Mouse (Mus musculus) brain, embryonic 18.5 days (tissue): ENCODE data around the gene Cacng3.

ENCODE experiments used
- DNase-seq: peaks from one replicate; pipeline ENCODE4 v3.0.0-alpha.2; 2012; ENCODE audit warnings: low read depth, low spot score

Cacng3 gene

DNA sequence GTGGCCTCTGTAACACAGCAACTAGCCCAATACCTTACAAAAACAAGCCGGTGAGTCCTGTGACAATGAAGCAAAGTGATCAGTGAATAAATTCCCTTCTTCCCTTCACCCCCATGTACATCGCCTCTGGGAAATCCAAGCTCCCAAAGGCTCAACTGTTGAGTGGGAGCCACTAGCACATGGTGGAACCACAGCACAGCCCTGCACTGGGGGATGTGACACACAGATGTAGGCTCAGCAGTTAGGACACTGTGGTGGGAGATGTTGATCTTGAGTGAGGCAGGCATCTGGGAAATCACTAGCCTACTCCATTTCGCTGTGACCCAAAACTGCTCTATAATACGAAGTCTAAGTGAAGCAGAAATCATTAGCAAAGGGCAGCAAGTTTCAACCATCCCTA is 48.2 kb downstream of the Cacng3 start:
- DNase-seq = no peak

DNA sequence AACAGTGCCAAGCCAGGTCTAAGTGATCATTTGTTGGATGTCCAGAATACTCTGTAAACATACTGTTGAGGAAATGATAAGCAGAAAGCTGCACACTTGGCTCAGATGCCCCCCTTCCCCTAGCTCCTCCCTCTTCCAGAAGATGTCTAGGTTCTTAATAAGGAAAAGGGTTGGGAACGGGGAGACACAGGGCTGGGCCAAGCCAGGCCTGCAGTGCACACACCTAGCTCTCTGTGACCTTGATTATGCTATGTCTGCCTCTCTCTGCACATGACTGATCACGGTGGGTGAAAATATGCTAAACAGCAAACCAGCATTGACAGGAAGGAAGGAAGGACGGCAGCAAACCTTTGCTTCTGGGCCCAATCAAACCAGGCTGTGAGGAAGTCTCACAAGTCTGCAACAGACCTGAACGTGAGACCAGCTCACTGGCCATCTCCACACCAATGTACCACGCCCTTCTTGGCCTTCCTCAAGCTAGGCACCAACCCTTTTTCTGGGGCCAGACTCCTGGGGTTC is 53.1 kb downstream of the Cacng3 start:
- DNase-seq = no peak

DNA sequence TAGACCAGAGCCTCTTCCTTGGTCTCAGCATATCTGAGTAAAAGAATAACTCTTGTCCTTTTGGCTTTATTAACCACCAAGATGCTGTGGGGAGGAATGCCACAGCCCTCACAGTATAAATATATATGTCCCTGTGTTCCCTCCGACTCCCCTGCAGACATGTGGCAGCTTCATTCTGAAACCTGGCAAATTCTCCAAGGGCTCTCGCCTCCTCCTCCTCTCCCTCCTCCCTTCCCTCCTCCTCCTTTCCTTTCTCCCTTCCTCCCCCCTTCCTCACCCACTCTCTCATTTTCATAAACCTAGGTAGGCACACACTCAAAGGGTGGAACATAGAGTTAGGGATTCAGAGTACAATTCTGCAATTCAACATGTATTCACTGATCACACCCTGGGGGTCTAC is 56.1 kb downstream of the Cacng3 start:
- DNase-seq = no peak

DNA sequence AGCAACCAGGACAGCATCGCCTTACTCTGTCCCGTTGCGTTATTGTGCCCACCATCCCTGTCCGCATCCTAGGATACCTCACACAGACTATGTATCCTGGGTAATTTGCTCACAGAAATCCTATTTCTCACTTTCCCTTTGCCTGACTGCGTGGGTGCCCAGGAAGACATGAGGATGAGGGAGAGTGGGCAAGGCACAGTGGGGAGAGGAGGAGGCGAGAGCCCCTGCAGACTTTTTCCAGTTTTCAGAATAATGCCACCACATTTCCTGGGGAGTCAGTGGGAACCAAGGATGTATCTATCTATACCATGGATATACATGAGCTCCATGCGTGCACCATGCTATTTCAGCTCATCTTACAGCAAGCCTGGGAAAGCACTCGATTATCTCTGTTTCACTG is 57.9 kb downstream of the Cacng3 start:
- DNase-seq = no peak

DNA sequence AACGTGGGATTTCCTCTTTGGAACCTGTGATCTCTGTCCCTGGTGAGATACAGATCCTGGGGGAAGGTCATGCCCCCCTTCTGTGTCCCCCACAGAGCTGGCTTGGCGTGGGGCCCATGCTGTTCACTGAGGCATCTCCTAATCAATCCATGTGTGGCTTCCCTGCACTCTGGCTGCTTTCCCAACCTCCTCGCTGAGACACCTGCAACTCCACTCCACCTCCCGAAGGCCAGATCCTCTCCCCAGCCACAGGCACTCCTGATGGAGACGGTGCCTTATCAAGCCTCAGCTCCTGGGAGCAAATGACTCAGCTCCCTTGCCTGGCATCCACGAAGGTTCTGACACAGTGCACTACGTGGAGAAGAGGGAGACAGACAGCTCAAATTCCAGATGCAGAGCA is 58.6 kb downstream of the Cacng3 start:
- DNase-seq = no peak

DNA sequence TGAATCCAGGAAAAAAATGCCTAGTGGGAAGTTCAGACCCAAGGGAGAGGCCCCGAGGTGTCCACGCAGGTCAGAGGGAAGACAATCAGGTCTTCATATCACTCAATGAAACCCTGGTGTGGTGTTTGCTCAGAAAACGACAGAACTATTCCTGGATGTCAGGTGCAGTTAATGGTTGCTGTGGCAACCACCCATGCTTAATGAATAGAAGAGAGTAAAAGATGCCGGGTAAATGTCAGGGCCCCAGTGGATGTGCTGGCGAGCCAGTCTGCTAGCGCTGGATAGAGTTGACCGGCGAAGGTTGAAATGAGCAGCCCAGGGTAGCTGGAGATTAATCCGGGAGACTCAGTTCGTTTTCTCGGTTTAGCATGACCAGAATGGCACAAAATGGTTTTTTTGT is 65.0 kb downstream of the Cacng3 start:
- DNase-seq = no peak

DNA sequence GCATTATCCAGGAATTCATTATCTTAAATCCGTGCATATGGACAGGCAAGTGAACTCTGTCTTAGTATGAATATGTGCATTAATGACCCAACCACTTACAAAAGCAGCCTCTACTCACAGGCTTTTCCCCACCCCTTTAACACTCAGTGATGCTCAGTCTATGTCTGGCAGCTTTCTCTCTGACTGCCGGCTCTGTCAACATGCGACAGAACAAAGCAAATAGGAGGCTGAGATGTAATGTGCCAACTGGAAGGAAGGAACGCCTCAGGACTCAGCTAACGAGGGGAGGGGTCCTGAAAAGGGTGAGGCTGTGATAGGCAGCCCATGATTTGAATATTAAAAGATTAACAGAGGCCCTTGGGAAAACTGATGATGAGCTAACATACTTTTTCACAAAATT is 68.2 kb downstream of the Cacng3 start:
- DNase-seq = no peak

DNA sequence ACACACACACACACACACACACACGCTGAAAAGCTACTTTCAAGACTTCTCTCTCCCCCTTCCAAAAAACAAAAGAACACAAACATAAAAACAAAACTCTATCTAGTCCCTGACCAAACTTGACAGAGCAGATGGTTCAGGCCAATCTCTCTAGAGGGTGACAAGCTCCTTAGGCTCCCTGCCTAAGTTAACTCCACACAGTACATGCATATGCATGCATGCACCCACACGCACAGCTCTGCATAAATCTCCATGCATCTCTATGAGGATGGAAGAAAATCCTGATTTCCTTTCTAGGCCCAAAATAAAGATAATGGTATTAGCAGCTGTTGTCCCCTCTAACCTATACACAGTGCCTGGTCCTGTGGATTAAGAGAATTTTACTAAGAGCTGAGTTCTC is 70.4 kb downstream of the Cacng3 start:
- no peak for DNase-seq

DNA sequence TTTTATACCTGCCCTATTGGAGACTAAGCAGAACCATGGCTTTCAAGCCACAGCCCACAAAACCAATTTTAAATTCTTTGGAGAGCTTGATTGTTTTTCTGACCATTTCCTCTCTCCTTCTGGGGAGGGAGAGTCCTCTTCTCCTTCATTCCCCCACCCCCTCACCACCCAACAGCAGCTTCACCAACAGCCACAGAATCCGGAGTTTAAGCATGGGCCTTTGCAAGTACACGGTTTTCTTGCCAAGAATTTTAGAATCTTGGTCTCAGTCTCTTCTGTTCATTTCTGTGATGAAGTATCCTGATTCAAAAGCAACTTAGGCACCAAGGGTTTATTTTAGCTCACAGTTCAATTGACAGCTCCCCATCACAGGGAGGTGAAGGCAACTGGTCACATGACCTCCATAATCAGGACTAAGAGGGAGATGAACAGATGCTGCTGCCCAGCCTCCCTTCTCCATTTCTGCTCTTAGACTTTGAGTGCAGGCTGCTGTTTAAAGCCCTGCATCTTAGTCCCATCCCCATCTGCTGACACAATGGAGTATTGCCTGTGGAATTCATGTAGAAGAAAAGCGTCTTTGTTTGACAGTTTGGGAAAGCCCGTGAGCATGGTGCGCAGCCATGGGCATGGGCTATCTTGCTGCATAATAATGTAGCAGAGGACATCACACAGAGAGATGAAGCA is 85.8 kb downstream of the Cacng3 start:
- no peak for DNase-seq

DNA sequence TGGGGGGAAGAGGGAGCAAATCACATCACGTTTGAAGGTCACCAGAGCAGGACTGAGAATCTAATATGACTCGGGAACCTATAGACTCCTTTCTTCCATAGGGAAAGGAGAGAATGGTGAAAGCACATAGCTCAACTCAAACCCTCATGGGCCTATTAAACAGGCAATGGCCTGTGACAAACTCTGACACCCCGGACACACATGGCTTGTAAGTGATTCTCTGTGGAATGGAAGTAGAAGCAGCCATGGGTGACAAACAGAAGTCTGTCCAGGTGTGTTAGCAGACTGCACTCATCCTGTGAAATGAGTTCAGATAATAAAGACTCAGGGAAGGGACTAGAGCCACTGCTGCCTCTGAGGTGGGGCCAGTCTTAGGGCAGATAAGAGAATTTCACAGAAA is 88.4 kb downstream of the Cacng3 start:
- DNase-seq = no peak

DNA sequence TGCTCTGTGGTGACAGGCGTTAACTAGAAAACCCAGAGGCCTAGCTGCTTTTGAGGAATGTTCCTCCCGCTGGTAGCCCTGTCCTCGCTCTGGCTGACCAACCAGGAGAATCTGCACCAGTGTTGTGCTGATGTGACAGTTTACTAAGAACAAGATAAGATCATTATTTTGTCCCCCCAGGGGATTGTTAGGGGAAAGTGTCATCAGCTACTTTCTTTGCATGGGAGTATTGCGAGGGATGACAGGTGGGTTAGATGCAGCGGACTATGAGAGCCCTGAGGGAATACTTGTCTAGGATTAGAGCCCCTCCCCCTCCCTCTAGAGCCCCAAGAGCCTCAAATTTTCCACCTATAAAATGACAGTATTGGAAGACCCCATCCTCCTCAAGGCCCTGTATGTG is 94.2 kb downstream of the Cacng3 start:
- no peak for DNase-seq

DNA sequence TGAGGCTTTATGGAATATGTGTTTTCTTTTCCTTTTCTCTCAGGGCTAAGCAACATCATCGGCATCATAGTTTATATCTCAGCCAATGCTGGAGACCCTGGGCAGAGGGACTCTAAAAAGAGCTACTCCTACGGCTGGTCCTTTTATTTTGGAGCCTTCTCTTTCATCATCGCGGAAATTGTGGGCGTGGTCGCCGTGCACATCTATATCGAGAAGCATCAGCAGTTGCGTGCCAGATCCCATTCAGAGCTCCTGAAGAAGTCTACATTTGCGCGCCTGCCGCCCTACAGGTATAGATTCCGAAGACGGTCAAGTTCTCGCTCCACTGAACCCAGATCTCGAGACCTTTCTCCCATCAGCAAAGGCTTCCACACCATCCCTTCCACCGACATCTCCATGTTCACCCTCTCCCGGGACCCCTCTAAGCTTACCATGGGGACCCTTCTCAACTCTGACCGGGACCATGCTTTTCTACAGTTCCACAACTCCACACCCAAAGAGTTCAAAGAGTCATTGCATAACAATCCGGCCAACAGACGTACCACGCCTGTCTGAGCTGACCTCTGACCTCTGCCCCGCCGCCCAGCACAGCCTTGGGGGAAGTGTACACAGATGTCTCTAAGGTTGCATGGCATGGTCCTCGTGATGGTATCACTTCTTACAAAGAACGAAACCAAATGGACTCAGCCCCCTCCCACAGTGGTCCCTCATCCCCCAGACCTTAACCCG is 98.2 kb downstream of the Cacng3 start:
- no peak for DNase-seq

DNA sequence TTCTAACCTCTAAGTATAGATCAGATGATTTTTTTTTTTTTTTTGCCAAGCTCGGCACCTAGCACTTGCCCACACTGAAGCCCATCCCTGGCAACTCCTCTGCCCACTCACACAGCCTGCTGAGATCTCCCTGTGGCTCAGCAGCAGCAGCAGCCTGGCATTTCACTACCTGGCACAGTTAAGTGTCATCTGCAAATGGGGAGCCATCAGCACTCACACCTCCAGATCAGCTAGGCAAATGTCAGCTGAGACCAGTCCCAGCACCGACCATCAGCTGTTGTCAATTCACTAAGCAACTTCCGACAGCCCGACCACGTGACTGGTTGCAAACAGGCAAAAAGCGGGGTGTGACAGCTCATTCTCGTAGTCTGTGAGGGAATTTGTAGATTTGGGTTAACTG is 109.3 kb downstream of the Cacng3 start:
- DNase-seq = no peak

DNA sequence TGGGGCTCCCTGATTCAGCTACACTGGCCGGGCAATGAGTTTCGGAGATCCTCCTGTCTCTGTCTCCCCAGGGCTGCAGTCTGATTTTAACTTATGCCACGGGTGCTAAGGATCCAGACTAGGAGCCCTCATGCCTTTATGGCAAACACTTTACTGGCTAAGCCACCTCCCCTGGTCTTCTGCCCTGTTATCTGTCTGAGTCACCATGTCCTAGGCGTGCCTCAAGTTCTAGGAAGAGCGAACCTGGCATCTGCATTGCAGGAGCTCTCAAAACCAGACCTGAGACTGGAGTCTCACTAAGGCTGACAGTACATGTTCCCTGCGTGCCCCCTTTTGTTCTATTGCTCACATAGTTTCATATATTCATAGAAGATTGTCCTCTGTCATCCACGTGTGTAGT is 119.6 kb downstream of the Cacng3 start:
- DNase-seq = no peak

DNA sequence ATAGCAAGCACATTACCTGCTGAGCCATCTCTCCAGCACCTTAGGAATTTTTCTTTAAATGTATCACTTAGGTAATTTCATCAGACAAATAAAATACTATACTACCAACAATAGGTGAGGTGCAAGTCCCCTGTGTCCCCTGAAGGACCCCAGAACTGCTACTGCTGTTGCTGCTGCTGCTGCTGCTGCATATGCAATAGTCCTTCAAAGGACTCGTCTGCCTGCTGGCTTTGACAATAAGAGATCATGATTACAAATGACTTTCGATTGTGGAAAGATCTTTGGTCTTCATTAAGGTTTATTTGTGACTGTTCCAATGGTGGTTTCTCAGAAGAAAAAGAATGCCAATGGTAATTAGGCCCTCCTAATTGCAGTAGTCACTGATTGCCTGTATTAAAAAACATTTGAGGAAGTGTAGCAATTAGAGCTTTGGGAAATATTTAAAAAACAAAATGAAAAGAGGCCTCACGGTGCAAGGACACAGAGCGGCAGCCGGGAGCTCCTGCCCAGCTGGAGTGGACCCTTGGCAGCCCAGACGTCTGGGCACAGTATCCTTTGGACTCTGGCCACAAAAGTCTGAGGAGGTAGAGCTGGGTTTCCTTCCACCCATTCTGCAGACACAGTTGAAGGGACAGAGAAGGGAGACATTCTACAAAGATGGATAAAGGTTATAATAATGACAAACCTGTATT is 123.5 kb downstream of the Cacng3 start:
- no peak for DNase-seq

DNA sequence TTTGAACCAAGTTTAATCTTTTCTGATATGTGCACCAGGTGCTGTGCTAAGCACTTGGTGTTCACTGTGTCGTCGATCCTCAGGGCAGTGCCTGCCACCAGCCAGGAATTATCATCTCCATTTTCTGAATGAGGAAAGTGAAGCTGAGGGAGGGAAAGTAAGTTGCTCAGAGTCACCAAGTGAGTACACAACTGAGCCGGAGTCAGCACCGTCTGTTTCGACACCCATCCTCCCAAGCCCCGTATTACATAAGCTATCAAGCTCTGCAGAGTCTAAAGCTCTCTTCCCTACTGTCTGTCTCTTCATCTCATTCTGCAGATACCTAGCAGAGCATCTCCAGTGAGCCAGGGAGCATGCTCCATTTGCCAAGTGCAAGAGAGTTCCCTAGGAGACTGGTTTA is 124.8 kb downstream of the Cacng3 start:
- DNase-seq = no peak

DNA sequence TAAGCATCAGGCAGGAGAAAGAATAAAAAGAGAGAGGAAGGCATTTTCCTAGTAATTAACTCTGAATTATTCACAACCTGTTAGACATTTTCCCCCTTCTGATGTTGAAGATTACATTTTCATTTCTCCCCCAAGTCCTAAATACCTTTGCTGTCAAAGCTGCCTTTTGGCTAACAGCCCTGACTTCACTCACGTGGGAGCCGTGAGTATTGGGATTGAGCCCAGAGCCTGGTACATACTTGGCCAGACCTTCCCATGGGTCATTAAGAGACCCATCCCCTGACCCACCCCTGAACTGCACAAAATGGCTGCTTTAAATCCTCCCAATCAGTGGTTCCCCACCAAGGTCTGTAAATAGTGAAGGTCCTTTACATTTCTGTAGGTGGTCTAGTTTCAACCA is 130.5 kb downstream of the Cacng3 start:
- DNase-seq = no peak

DNA sequence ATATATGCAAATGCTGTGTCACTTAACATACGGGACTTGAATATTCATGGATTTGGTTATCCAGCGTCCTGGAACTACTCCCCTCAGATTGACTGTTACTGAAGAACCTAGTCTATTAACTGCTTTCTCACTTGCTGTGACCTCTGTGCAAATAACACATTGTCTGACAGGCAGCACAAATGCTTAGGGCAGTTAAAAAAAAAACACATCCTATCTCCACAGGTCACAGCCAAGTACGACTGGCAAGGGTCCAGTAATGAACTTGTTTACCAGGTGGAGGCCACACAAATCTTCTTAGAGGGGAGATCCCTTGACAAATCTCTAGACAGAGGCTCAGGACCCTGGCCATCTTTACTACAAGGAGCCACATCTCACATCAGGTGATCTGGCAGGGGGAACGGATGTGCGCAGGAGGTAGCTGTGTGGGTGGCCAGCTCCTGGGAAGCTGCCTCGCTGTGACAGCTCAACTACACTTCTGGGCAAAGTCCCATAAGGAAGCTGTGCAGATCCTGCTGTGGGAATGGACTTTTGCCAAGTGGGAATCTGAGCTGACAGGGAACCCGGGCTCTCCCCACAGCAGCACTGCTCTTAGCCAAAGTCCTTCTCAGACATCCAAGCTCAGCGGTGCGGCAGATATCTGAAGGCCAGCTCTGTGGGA is 133.7 kb downstream of the Cacng3 start:
- peak; percentile 16 for DNase-seq

DNA sequence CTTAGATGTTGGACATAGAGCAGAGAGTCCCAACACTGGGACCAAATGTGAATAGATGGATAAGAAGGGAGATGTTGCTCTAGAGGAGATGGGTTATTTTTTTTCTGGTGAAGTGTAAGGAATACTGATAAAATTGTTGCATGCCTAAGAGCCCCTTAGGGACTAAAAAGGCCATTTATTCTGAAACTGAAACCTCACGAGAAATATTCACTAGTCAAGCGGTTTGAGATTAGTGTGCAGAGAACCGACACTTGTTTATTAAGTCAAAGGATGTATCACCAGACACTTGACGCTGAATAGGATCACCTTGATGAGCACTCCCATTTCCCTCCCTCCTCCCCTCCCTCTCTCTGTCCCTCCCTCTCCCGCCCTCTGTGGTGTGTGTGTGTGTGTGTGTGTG is 136.2 kb downstream of the Cacng3 start:
- DNase-seq = no peak

DNA sequence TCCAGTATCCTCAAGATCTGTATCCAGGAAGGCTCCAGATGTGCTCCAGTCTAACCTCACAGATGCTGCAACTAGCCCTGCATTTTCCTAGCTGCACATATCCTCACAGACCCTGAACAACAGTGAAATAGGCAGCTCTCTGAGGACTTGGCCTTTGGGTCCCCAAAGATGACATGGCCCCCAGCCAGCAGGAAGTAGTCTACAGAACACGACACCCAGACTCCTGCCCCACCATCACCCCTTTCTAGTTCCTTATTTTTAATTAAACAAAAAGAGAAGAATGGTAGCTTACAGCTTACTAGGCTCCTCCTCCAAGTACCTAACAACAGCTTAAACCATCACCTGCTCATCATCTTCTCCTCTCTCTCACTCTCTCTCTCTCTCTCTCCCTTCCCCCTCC is 143.4 kb downstream of the Cacng3 start:
- no peak for DNase-seq

DNA sequence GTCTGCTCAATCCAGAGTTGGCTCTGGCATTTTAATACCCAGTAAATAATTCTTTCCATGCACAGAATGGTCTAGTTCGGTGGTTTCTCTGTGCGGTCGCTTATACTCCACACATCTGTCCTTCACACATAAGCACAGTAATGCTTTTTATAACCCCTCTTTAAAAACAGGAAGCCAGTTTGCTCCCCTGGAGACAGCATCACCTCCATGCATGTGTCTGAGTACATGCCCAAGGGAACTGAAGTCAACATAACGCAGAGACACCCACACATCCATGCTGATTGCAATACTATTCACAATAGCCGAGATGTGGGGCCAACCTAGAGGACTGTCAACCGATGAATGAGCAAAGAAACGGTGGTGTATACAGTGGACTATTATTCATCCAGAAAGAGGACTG is 147.3 kb downstream of the Cacng3 start:
- no peak for DNase-seq
